Mouse (Mus musculus) midbrain, embryonic 14.5 days (tissue): ENCODE measurements around the gene C130074G19Rik. TPM values are rescaled to one million over a fixed set of nuclear protein-coding genes. Genes with fewer than 3 reads are reported as not detected.

Source experiments
- ATAC-seq: fragments of 200-750 bp; cut with Nextera tagmentation; 2 replicates; pipeline ENCODE4 v1.8.0; 2017; ENCODE audit warnings: moderate number of reproducible peaks, moderate library complexity; ENCODE audit not compliant: low FRiP score, low TSS enrichment
- DNase-seq: peaks from one replicate; pipeline ENCODE4 v3.0.0-alpha.2; 2015
- H3K27ac ChIP-seq: fragments of 300-500 bp; sonication (generic); replicated peaks from 2 replicates; pipeline ENCODE4 v1.5.1; 2014; ENCODE audit warnings: mild to moderate bottlenecking, low read depth, low read length, moderate library complexity
- H3K27me3 ChIP-seq: fragments of 300-500 bp; sonication (generic); 2 replicates; pipeline ENCODE4 v1.6.1; 2014; ENCODE audit warnings: low read length, control low read depth, mixed read lengths; ENCODE audit not compliant: control insufficient read depth, insufficient read depth
- H3K36me3 ChIP-seq: fragments of 300-500 bp; sonication (generic); 2 replicates; pipeline ENCODE4 v1.6.1; 2014; ENCODE audit warnings: low read length, control low read depth; ENCODE audit not compliant: control insufficient read depth, insufficient read depth
- H3K4me1 ChIP-seq: fragments of 300-500 bp; sonication (generic); 2 replicates; pipeline ENCODE4 v1.6.1; 2014; ENCODE audit warnings: mild to moderate bottlenecking, antibody characterized with exemption, low read length, control low read depth; ENCODE audit not compliant: control insufficient read depth, insufficient read depth
- H3K4me2 ChIP-seq: fragments of 300-500 bp; sonication (generic); 2 replicates; pipeline ENCODE4 v1.6.1; 2014; ENCODE audit warnings: mild to moderate bottlenecking, low read length, moderate library complexity
- H3K4me3 ChIP-seq: fragments of 300-500 bp; sonication (generic); replicated peaks from 2 replicates; pipeline ENCODE4 v1.5.1; 2014; ENCODE audit warnings: low read depth, low read length
- H3K9ac ChIP-seq: fragments of 300-500 bp; sonication (generic); replicated peaks from 2 replicates; pipeline ENCODE4 v1.6.1; 2014; ENCODE audit warnings: mild to moderate bottlenecking, low read length, moderate library complexity
- H3K9me3 ChIP-seq: fragments of 300-500 bp; sonication (generic); 2 replicates; pipeline ENCODE4 v1.6.1; 2016; ENCODE audit warnings: low read length, control low read depth, mixed read lengths; ENCODE audit not compliant: control insufficient read depth
- WGBS: fragments of 180-500 bp; shearing (Covaris S2); extraction: QIAGEN DNeasy Blood & Tissue Kit; methylation state at CpG from one replicate; pipeline ENCODE4 v1.1.7; 2014; 5-methylcytosine and 5-hydroxymethylcytosine counted together
- polyA plus RNA-seq: library from polyadenylated mRNA; unstranded; fragments of >200 nt; fragmentation: Nextera tagmentation; extraction: Ambion mirVana; gene quantifications from 2 replicates; pipeline ENCODE4 v1.2.1, GENCODE M21; 2014

Gene C130074G19Rik
- polyA plus RNA-seq, 1 experiment from 2014 or later, result 1.1 TPM

DNA sequence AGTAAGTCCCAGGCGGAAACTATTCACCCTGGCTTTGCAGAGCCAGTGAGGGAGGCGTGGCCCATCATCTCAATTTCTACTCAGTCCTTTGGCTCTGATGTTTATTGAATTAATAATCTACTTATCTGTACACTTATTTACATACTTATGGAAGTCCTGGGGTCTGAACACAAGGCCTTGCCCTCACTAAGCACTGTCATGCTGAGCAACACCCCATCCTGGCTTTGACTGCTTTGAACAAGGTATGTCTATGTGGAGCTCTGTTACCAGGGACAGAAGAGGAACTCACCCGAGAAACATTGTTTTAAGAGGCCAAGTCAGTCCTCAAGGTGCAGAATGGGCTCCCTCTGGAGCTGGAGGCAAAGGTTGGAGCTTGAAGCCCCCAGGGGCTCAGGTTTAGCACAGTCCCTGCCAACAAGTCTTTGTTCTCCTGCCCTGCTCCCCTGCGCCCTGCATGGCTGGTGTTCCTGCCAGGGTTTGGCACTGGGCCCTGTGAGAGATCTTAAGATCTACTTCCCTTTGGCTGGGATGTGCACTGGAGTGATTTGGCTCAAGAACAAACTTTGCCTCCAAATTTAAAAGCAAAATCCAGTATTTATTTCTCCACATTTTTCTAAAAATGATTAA, 13.0 kb downstream of the C130074G19Rik start:
- Histone ChIP-seq H3K9me3 (no peaks in the 10 kb centered on the region), H3K36me3 (no peaks in the 10 kb centered on the region), H3K4me3 (no peak overlapping the region), H3K4me2 (no peak overlapping the region), H3K9ac (no peak overlapping the region), H3K27me3 (no peaks in the 10 kb centered on the region), H3K4me1 (no peaks in the 10 kb centered on the region), H3K27ac (no peak overlapping the region)
- ATAC-seq (no peak), DNase-seq (peak; percentile 37)
- 45% methylated on average over 4 of the region's 4 CpGs for WGBS

DNA sequence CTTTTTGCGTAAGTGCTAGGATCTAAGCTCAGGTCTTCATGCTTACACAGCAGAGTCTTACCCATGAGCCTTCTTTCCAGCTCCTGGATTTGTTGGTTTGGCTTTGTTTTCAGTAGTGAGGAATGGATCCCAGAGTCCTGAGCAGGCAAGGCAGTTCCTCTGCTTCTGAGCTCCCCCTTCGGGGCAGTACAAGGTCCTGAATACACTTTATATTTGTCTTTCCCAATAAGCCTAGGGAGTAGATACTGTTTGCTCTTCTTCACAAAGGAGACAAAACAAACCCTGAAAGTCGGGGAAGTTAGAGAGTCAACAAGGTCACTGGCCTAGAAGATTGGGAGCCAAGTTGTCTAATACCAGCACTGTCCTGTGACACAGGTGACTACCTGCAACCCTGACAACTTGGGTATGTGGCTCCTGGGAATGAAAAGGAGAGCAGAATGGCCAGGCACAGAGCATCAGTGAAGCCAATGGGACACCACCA, 15.3 kb downstream of the C130074G19Rik start:
- WGBS, result 78% methylated on average over 3 of the region's 3 CpGs
- H3K36me3 ChIP-seq, result no peaks in the 10 kb centered on the region
- no peaks in the 10 kb centered on the region for H3K9me3 ChIP-seq
- no peaks in the 10 kb centered on the region for H3K4me1 ChIP-seq
- H3K9ac ChIP-seq, result no peak overlapping the region
- no peak for ATAC-seq
- H3K27ac ChIP-seq, result no peak overlapping the region
- DNase-seq, result no peak
- no peaks in the 10 kb centered on the region for H3K27me3 ChIP-seq
- H3K4me3 ChIP-seq, result no peak overlapping the region
- H3K4me2 ChIP-seq, result no peak overlapping the region

DNA sequence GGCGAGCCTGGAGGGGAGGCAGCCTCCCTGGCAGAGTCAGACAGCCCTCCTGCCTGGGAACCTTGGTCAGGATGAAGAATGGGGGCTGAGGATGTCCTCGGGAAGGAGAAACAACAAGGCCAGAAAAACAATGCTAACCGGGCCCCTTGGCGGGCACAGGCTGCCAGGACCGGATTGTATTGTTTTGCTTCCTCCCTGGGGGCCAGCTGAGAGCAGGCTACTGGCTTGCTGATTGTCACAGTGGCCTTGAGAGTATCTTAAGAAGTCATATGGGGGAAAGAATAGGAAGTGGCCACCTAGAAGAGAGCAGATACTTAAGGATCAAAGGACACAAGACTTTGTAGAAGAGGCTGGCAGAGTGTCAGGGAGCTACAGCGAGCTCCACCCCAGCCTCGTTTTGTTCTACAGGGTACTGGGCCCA, 18.6 kb downstream of the C130074G19Rik start:
- DNase-seq, result no peak
- ATAC-seq, result no peak
- WGBS, result 16% methylated on average over 7 of the region's 7 CpGs
- H3K4me1 ChIP-seq, result no peaks in the 10 kb centered on the region
- H3K4me3 ChIP-seq, result no peak overlapping the region
- H3K9me3 ChIP-seq, result no peaks in the 10 kb centered on the region
- H3K36me3 ChIP-seq, result no peaks in the 10 kb centered on the region
- H3K27ac ChIP-seq, result no peak overlapping the region; the same call in 1 of the 2 replicates
- no peak overlapping the region for H3K9ac ChIP-seq
- H3K4me2 ChIP-seq, result no peak overlapping the region
- no peaks in the 10 kb centered on the region for H3K27me3 ChIP-seq

DNA sequence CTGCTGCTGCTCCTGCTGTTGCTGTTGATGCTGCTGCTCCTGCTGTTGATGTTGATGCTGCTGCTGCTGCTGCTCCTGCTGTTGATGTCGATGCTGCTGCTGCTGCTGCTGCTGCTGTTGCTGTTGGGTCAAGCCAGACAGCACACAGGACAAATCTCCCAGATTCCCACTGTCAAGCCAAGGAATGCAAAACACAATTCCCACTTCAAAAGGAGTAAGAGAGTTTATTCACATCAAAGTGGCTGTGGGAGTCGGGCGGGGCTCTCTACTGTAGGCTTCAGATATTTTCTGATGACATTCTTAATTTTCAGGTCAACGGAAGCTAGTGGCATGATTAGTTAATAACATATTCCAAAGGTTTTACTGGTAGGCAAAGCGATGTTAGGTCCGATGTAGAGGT, 20.4 kb downstream of the C130074G19Rik start:
- no peaks in the 10 kb centered on the region for H3K4me1 ChIP-seq
- no peaks in the 10 kb centered on the region for H3K36me3 ChIP-seq
- no peak overlapping the region for H3K9ac ChIP-seq
- no peaks in the 10 kb centered on the region for H3K27me3 ChIP-seq
- no peak overlapping the region for H3K27ac ChIP-seq
- no peak for DNase-seq
- H3K9me3 ChIP-seq, result no peaks in the 10 kb centered on the region
- no peak overlapping the region for H3K4me2 ChIP-seq
- ATAC-seq, result no peak
- 91% methylated on average over 6 of the region's 6 CpGs for WGBS
- no peak overlapping the region for H3K4me3 ChIP-seq

DNA sequence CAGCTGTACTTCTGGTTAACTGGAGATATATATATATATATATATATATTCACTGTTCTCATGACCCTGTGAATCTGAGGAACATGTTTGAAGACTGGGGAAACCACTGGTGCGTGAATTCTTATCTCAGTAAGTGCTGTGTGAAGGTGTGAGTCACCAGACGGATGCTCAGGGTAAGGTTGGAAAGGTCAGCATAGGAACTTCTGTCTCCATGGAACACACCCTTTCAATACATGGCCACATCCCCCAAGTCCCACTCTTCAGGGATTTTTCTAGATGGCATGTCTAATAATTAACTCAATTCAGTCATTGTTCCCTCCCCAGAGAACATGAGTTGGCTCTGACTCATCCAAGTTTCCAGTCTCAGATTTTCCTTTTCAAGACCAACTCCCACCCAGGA, 21.5 kb downstream of the C130074G19Rik start:
- 87% methylated on average over 2 of the region's 2 CpGs for WGBS

DNA sequence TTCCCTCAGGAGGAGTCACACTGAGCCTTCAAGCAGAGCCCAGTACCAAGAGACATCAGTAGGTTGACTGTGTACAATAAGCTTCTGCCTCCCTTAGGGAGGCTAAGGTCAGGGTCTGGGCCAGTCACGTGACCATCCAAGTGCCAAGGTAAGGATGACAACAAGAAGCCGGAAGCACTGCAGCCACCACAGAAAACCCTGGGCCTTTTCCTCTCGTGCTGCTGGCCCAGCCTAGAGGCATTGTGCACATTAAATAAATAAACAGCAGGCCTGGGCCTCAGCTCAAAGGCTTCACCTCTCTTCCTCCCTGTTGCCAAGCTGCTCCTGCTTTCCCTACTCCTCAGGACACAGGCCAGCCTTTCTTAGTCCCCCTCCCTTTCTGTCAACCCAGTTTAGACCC, 22.7 kb downstream of the C130074G19Rik start:
- no peak overlapping the region for H3K4me2 ChIP-seq
- no peaks in the 10 kb centered on the region for H3K27me3 ChIP-seq
- no peak overlapping the region for H3K9ac ChIP-seq
- H3K4me3 ChIP-seq, result no peak overlapping the region
- H3K36me3 ChIP-seq, result no peaks in the 10 kb centered on the region
- ATAC-seq, result no peak
- no peak overlapping the region for H3K27ac ChIP-seq
- H3K4me1 ChIP-seq, result no peaks in the 10 kb centered on the region
- 65% methylated on average over 3 of the region's 3 CpGs for WGBS
- H3K9me3 ChIP-seq, result no peaks in the 10 kb centered on the region
- peak; percentile 3 for DNase-seq

More for the DNA sequence above, 21.5 kb downstream of the C130074G19Rik start:
- Histone ChIP-seq H3K27me3 (no peaks in the 10 kb centered on the region), H3K4me2 (no peak overlapping the region), H3K9me3 (no peaks in the 10 kb centered on the region), H3K27ac (no peak overlapping the region), H3K4me3 (no peak overlapping the region), H3K9ac (no peak overlapping the region), H3K4me1 (no peaks in the 10 kb centered on the region), H3K36me3 (no peaks in the 10 kb centered on the region)
- no peak for ATAC-seq
- DNase-seq, result no peak

DNA sequence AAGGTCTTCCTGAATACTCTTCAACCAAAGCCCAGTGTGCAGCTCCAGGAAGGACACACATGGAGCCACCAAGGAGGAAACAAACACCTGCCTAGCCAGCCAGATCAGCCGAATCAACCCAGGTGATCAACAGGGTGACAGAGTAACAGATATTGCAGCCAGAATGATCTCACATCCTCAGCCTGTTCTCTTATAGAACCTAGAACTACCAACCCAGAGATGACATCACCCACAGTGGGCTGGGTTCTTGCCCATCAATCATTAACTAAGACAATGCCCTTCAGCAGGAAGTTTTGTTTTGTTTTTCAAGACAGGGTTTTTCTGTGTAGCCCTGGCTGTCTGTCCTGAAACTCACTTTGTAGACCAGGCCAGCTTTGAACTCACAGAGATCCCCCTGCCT, 24.8 kb downstream of the C130074G19Rik start:
- H3K27ac ChIP-seq, result no peak overlapping the region
- 90% methylated on average over 1 of the region's 1 CpGs for WGBS
- no peak for ATAC-seq
- no peak for DNase-seq
- no peaks in the 10 kb centered on the region for H3K27me3 ChIP-seq
- H3K36me3 ChIP-seq, result no peaks in the 10 kb centered on the region
- H3K4me2 ChIP-seq, result no peak overlapping the region
- no peaks in the 10 kb centered on the region for H3K9me3 ChIP-seq
- no peak overlapping the region for H3K9ac ChIP-seq
- no peak overlapping the region for H3K4me3 ChIP-seq
- H3K4me1 ChIP-seq, result no peaks in the 10 kb centered on the region

DNA sequence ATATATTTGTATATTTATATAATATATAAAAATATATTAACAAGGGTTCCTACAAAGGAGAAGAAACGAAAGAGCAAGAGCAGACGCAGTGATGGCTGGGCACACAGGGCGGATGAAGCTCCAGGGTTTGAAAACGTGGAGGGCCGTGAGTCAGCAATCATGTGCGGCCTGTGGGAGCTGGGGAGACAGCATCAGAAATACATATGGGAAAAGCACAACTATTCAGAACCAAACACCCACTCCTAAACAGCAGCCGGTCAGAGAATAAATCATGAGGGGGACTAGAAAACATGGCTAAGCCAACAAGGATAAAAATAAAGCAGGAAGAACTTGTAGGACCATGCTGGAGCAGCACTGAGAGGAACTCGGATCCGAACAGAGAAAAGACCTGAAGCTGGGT, 25.8 kb downstream of the C130074G19Rik start:
- ATAC-seq (no peak), DNase-seq (no peak)
- Histone ChIP-seq H3K36me3 (no peaks in the 10 kb centered on the region), H3K9me3 (no peaks in the 10 kb centered on the region), H3K4me3 (no peak overlapping the region), H3K9ac (no peak overlapping the region), H3K27me3 (no peaks in the 10 kb centered on the region), H3K4me1 (no peaks in the 10 kb centered on the region), H3K27ac (no peak overlapping the region), H3K4me2 (no peak overlapping the region)
- 88% methylated on average over 9 of the region's 9 CpGs for WGBS

DNA sequence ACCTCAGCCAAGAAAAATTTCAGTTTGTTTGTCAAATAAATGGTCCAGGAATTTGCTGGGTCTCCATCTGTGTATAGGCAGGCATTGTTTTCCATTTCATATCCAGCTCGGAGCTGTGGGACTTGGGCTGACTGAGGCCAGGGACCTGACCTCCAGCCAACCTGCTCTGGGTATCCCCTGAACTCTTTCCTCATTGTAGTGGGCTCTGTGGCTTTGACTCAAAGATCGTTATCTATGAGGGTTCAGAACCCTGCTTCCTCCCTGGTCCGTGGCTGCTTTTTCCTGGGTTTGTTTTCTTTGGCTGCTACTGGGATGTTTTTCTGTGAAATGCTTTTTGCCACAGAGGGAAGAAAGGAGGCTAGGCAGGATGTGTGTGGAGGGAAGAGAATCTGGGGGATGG, 29.1 kb downstream of the C130074G19Rik start:
- H3K4me2 ChIP-seq, result no peak overlapping the region
- no peaks in the 10 kb centered on the region for H3K36me3 ChIP-seq
- 79% methylated on average over 3 of the region's 3 CpGs for WGBS

More for the DNA sequence above, 29.1 kb downstream of the C130074G19Rik start:
- Histone ChIP-seq H3K9me3 (no peaks in the 10 kb centered on the region), H3K4me3 (no peak overlapping the region), H3K9ac (no peak overlapping the region), H3K27ac (no peak overlapping the region), H3K4me1 (0 out of 2 replicates have a peak, but pooled peaks cover 3% of the 10 kb centered on the region), H3K27me3 (peaks cover 3% of the 10 kb centered on the region; the same call in 1 of the 2 replicates)
- DNase-seq (no peak), ATAC-seq (no peak)
